Mouse (Mus musculus): ENCODE results near the gene Zfp61. TPM values are rescaled to one million over a fixed set of nuclear protein-coding genes. Genes with fewer than 3 reads are reported as not detected.
A peak's percentile ranks its signal among the peaks of the same experiment; 100 is the strongest.

The Zfp61 gene
- polyA plus RNA-seq, 1 experiment from 2014 or later = 49.2 TPM

DNA sequence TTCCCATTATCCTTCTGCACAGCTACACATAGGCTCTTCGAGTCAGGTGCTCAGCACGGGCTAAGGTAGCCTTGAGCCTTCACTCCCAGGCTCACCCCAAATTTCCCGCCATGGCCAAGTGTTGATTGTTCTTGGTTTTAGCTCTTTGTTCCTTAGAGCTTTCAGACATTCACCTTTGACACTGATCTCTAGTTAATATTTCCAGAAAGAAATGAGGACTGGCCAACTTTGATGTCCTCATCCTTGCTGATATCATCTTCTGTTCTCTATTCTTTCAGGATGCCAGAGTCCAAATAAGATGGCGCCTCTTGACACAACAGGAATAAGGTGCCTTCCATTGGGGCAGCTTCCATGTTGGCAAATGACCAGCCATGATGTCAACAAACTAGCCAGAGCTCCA, 26.6 kb downstream of the Zfp61 start:
- Histone ChIP-seq H3K27me3 (no peaks in the 10 kb centered on the region), H3K4me2 (no peak overlapping the region)

DNA sequence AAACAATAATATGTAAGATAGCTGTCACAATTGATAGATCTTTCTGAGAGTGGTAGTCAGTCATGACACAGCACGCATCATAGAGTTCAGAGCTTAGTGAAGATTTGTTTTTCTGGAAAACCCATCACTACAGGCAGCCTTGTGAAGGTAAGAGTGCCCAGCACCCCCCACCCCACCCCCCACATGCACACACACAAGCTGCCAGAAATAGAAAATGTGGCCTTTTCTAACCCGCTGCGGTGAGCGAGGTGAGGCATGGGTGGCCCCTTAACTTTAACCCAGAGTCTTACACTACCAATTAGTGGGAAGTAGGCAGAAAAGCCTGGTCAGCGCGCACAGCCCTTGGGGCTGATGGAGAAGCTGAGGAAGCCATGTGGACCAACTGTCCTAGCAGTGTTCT, 29.8 kb downstream of the Zfp61 start:
- Histone ChIP-seq H3K4me3 (no peak overlapping the region), H3K27me3 (no peaks in the 10 kb centered on the region), H3K4me1 (peaks cover 5% of the 10 kb centered on the region), H3K9me3 (no peaks in the 10 kb centered on the region), H3K4me2 (no peak overlapping the region), H3K27ac (no peak overlapping the region), H3K36me3 (peaks cover 25% of the 10 kb centered on the region), H3K9ac (no peak overlapping the region)
- ATAC-seq (ENCODE audit: insufficient number of reproducible peaks, low FRiP score, low TSS enrichment, low read depth) = no peak
- 97% methylated on average over 6 of the region's 6 CpGs for WGBS

More for the DNA sequence above, 26.6 kb downstream of the Zfp61 start:
- ATAC-seq (ENCODE audit: insufficient number of reproducible peaks, low FRiP score, low TSS enrichment, low read depth) = no peak
- H3K9me3 ChIP-seq = no peaks in the 10 kb centered on the region
- no peak overlapping the region for H3K9ac ChIP-seq
- no peak overlapping the region for H3K27ac ChIP-seq
- no peak overlapping the region for H3K4me3 ChIP-seq
- peaks cover 29% of the 10 kb centered on the region for H3K36me3 ChIP-seq
- 94% methylated on average over 4 of the region's 4 CpGs for WGBS
- H3K4me1 ChIP-seq = peaks cover 5% of the 10 kb centered on the region

GRCm38 (mm10) chr7:24270288-24270672, 30.8 kb downstream of the Zfp61 start, which contains the start of gene Zfp93:
TSS of gene Zfp93 (plus strand) at chr7:24270420.
- peaks cover 23% of the 10 kb centered on the region for H3K36me3 ChIP-seq
- H3K9me3 ChIP-seq = no peaks in the 10 kb centered on the region
- 0% methylated on average over 12 of the region's 12 CpGs for WGBS
- H3K27ac ChIP-seq = peak within 1 kb of the TSS; percentile 80
- peaks cover 5% of the 10 kb centered on the region for H3K4me1 ChIP-seq
- peak; percentile 88 for ATAC-seq (ENCODE audit: insufficient number of reproducible peaks, low FRiP score, low TSS enrichment, low read depth)
- peak within 1 kb of the TSS; percentile 73 for H3K4me3 ChIP-seq
- H3K4me2 ChIP-seq = peak within 1 kb of the TSS; percentile 82
- H3K9ac ChIP-seq = peak within 1 kb of the TSS; percentile 75
- H3K27me3 ChIP-seq = no peaks in the 10 kb centered on the region

GRCm38 (mm10) chr7:24269667-24270287, 31.3 kb downstream of the Zfp61 start:
- H3K9ac ChIP-seq = peak overlapping the region; percentile 75; the same call in 1 of the 2 replicates
- H3K9me3 ChIP-seq = no peaks in the 10 kb centered on the region
- ATAC-seq (ENCODE audit: insufficient number of reproducible peaks, low FRiP score, low TSS enrichment, low read depth) = peak; percentile 7; the same call in 1 of the 2 replicates
- H3K4me2 ChIP-seq = peak overlapping the region; percentile 82
- peaks cover 18% of the 10 kb centered on the region for H3K36me3 ChIP-seq
- peak overlapping the region; percentile 80; the same call in 1 of the 2 replicates for H3K27ac ChIP-seq
- H3K4me1 ChIP-seq = peaks cover 5% of the 10 kb centered on the region
- 29% methylated on average over 7 of the region's 7 CpGs for WGBS
- H3K27me3 ChIP-seq = no peaks in the 10 kb centered on the region
- peak overlapping the region; percentile 73 for H3K4me3 ChIP-seq

- no peak overlapping the region for H3K4me2 ChIP-seq
Observed at GRCm38 (mm10) chr7:24269256-24269655, 31.8 kb downstream of the Zfp61 start.

GRCm38 (mm10) chr7:24268176-24269155, 32.6 kb downstream of the Zfp61 start:
- H3K4me3 ChIP-seq = no peak overlapping the region
- ATAC-seq (ENCODE audit: insufficient number of reproducible peaks, low FRiP score, low TSS enrichment, low read depth) = no peak
- H3K9me3 ChIP-seq = no peaks in the 10 kb centered on the region
- peaks cover 5% of the 10 kb centered on the region for H3K4me1 ChIP-seq
- no peak overlapping the region for H3K9ac ChIP-seq
- WGBS = 77% methylated on average over 24 of the region's 24 CpGs
- peaks cover 5% of the 10 kb centered on the region for H3K36me3 ChIP-seq
- H3K27ac ChIP-seq = no peak overlapping the region
- no peaks in the 10 kb centered on the region for H3K27me3 ChIP-seq
- no peak overlapping the region for H3K4me2 ChIP-seq

More at GRCm38 (mm10) chr7:24269256-24269655, 31.8 kb downstream of the Zfp61 start:
- H3K4me3 ChIP-seq = no peak overlapping the region
- WGBS = 77% methylated on average over 3 of the region's 3 CpGs
- no peaks in the 10 kb centered on the region for H3K27me3 ChIP-seq
- H3K27ac ChIP-seq = no peak overlapping the region
- H3K9me3 ChIP-seq = no peaks in the 10 kb centered on the region
- H3K4me1 ChIP-seq = peaks cover 5% of the 10 kb centered on the region
- no peak overlapping the region for H3K9ac ChIP-seq
- H3K36me3 ChIP-seq = peaks cover 13% of the 10 kb centered on the region
- no peak for ATAC-seq (ENCODE audit: insufficient number of reproducible peaks, low FRiP score, low TSS enrichment, low read depth)

DNA sequence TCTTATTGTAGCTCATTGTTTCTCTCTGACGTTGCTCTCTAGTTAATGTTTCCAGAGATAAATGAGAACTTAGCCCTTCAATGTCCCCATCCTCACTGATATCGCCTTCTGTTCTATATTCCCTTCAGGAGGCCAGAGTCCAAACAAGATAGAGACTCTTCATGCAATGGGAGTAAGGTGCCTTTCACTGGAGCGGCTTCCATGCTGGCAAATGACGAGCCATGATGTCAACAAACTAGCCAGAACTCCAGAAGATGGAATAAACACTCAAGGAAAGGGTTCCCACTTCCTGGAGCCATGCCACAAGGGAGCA, 41.1 kb downstream of the Zfp61 start:
- Histone ChIP-seq H3K4me3 (no peak overlapping the region), H3K9me3 (no peaks in the 10 kb centered on the region), H3K27me3 (no peaks in the 10 kb centered on the region), H3K4me2 (no peak overlapping the region), H3K4me1 (peaks cover 10% of the 10 kb centered on the region), H3K27ac (no peak overlapping the region), H3K9ac (no peak overlapping the region), H3K36me3 (peaks cover 30% of the 10 kb centered on the region)
- ATAC-seq (ENCODE audit: insufficient number of reproducible peaks, low FRiP score, low TSS enrichment, low read depth) = no peak
- 92% methylated on average over 4 of the region's 4 CpGs for WGBS

- Histone ChIP-seq H3K27me3 (no peaks in the 10 kb centered on the region), H3K4me2 (no peak overlapping the region), H3K9me3 (no peaks in the 10 kb centered on the region), H3K4me3 (no peak overlapping the region), H3K4me1 (peaks cover 10% of the 10 kb centered on the region), H3K9ac (no peak overlapping the region), H3K27ac (no peak overlapping the region), H3K36me3 (peaks cover 30% of the 10 kb centered on the region)
- WGBS = 92% methylated on average over 13 of the region's 13 CpGs
- no peak for ATAC-seq (ENCODE audit: insufficient number of reproducible peaks, low FRiP score, low TSS enrichment, low read depth)
Observed at GRCm38 (mm10) chr7:24259306-24259999, 41.6 kb downstream of the Zfp61 start.

DNA sequence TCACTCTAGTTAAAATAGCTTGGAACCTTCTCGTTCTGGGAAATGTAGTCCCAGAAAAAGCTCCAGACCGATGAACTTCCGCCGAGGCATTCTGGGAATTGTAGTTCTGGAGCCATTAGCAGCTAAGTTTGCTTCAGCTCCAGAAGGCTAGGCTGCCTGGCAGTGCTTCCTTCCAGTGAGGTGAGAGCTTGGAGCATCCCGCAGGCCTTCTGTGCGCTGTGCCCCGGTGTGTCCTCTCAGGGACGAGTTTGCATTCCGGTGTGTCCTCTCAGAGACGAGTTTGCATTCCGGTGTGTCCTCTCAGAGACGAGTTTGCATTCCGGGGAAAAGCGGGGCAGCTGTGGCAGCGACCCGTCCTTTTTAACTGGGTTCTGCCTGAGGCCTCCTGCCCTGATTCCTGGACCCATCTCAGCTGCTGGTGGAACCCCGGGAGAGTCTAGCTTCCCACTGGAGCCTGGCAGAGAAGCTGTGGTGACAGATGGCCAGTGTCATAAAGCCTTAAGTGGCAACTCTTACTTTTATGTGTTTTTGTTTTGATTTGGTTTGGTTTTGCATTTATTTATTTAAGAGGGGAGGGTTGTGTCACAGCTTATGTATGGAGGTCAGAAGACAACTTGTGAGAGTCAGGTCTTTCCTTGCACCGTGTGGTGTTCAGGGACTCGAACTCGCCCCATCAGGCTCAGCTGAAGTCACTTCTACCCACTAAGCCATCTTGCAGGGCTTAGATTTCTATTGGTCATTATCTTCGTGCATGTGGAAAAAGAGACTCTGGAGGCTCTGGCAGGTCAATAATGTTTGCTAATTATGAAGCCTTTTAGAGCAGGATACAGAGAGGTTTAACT, 46.2 kb downstream of the Zfp61 start, which contains the start of gene Zfp108:
TSS of gene Zfp108 (plus strand) at position 162 of the 842 bp plus-strand sequence.
- 17% methylated on average over 21 of the region's 21 CpGs for WGBS
- Histone ChIP-seq H3K4me2 (peak within 1 kb of the TSS; percentile 57), H3K27me3 (no peaks in the 10 kb centered on the region), H3K4me1 (peaks cover 10% of the 10 kb centered on the region), H3K4me3 (peak within 1 kb of the TSS; percentile 62), H3K27ac (peak within 1 kb of the TSS; percentile 50; the same call in 1 of the 2 replicates), H3K36me3 (peaks cover 10% of the 10 kb centered on the region; the same call in 1 of the 2 replicates), H3K9ac (peak within 1 kb of the TSS; percentile 58), H3K9me3 (no peaks in the 10 kb centered on the region)
- peak; percentile 86 for ATAC-seq (ENCODE audit: insufficient number of reproducible peaks, low FRiP score, low TSS enrichment, low read depth)

DNA sequence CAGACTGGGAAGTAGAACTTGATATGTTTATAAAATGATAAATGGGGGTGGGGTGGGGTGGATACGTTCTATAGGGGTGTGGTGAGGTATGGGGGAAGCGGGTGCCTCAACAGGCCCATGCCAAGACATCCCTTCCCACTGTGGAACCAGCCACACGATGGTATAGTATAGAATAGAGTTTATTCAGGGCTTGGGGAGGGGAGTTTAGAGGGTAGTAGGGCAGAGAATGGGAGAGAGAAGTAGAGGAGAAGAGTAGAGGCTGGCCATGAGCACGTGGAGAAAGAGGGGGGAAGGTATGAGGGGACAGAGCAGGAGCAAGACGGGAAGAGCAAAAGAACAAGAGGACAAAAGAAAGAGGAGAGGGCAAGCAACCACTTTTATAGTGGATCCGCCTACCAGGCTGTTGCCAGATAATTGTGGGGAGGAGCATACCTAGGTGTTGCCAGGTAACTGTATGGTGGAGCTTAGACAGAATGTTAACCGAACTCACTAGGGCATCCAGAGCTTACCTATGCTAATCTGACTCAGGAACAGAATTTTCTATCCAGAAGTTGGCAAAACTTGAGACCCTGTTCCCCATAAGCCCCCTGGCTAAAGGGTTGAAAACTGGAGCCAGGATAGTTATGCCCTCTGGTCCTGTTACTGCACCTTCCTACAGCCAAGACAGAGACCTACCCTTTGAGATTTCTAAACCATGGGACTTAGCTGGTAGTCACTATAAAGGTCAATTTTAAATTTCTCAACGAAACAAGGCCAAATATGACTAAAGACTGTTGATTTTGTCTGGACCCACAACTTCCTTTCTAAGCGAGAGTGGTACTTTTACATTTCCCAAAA, 47.0 kb downstream of the Zfp61 start:
- H3K4me3 ChIP-seq = peak overlapping the region; percentile 62
- no peaks in the 10 kb centered on the region for H3K9me3 ChIP-seq
- WGBS = 59% methylated on average over 9 of the region's 9 CpGs
- H3K4me2 ChIP-seq = peak overlapping the region; percentile 57
- ATAC-seq (ENCODE audit: insufficient number of reproducible peaks, low FRiP score, low TSS enrichment, low read depth) = no peak
- H3K4me1 ChIP-seq = peaks cover 10% of the 10 kb centered on the region
- no peak overlapping the region for H3K9ac ChIP-seq
- H3K27me3 ChIP-seq = no peaks in the 10 kb centered on the region
- H3K27ac ChIP-seq = no peak overlapping the region
- H3K36me3 ChIP-seq = 0 out of 2 replicates have a peak, but pooled peaks cover 1% of the 10 kb centered on the region

Measured in limb, embryonic 15.5 days (tissue).